Mouse (Mus musculus) kidney, adult 8-10 months (tissue): Measurements from ENCODE around the gene Lipe.
"Not testable (repeated sequence)": the region's sequence is repeated elsewhere in the genome, so short reads cannot be mapped to it uniquely, and the experiment has no call there.

Experiments
- DNase-seq, 2 experiments: peaks; one replicate each; pipeline ENCODE4 v3.0.0; 2022

The Lipe gene

DNA sequence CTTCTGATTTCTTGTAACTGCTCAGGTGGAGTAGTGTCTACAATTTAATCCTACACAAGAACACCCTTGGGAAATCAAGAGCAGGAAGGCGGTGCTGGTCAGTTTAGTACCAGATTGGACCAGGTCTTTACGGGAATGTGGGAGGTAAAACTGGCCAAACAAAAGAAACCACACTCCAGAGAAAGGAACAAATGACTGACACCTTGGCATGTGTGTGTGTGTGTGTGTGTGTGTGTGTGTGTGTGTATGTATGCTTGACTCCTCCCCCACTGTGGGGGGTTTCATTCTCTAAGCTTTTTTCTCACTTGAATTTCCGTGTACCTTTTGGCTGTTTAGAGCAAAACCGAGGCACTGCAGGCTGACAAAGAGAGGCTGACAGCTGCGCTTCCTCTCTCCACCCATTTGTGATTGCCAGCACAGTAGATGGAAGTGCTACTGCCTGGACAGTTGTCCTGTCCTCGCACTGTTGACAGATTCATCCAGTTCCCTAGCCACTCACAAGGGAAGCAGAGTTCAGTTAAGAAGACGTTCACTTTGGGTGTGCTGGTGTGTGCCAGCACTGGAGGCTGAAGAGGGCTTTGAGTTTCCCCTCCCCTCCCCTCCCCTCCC is 14.4 kb upstream of the Lipe start, which contains the start of gene Cxcl17:
Cxcl17 (minus strand) TSS at position 54 of the 609 bp plus-strand sequence.
- no peak for DNase-seq

DNA sequence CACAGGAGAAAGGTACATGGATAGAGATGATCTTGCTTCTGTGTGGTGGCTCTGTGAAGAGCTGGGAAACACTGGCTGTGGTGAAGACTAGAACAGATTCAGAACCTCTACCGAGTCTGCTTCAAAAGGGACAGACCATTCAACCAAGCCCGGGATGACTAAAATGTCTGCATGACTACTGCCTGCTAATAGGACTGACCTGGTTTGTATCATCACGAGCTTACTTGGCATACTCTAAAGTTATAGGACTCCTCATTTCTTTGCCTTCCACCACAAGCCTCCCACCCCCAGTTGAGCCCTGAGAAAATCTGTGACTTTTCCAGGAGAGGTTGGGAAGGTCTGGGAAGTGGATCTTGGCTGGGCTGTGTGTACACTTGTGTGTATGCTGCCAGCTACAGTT is 13.4 kb upstream of the Lipe start:
- DNase-seq: no peak

DNA sequence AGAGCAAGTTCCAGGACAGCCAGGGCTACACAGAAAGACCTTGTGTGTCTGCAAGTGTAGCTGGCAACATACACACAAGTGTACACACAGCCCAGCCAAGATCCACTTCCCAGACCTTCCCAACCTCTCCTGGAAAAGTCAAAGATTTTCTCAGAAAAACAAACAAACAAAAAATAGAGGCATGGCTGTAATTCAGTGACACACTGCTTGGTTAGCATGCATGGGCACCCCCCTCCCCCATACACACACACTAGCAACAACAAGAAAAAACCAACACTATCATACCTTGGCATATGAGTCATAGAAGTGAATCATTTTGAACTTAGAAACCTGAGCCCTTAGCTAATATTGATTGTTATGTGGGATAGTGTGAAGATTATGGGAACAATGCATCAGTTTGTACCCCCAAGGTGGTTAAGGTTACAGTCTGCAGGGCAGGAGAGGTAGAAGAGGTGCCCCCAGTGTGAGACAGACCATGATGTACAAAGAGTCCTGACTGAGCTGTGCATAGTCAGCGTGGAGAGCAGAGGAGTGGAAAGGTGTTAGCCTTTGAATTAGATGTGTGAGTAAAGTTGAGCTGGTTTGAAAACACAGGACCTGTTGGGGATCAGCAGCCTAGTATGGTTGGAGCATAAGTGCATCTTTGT is 12.6 kb upstream of the Lipe start:
- no peak for DNase-seq

DNA sequence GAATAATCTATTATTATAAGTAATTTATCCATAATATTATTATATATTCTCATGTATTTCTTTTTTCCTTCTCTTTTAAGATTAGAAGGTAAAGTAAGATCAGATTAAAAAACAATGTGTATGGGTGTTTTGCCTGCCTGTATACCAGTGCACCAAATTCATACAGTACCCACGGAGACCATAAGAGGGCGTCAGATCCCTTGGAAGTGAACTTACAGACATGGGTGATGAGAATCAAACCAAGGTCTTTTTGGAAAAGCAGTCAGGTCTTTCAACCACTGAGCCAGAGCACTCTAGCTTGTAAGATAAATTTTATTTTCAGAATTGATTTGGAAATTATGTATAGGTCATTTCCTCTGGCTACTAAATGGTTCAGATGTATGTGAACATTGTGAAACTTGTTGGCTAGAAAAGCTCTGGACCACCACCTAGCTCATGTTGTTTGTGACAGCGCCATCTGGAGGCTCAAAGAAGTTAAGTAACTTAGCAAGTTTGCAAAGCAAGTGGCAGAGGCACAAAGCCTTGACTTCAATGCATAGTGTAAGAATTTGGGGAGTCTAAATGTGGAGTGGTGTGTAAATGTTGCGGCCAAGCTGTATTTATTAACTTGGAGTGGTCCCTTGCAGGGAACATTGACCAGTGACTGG is 10.7 kb upstream of the Lipe start:
- no peak for DNase-seq

DNA sequence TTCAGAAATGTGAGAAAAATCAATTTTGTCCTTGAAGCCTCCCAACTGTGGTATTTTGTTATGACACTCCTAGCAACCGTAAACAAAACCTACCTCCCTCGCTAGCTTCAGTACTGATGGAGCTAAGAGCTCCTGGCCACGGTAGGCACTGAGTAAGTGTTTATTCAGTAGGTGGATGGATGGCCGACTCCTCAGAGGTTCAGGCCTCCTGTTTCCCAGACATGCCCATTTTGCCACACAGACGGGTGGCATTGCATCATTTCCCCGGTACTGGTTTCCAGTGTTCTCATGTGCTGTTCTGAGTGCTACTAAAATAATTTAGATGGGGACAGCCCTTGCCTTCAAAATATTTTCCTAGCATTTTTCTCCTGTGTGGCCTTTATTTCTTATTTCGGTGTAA is 8.0 kb upstream of the Lipe start:
- DNase-seq: no peak

DNA sequence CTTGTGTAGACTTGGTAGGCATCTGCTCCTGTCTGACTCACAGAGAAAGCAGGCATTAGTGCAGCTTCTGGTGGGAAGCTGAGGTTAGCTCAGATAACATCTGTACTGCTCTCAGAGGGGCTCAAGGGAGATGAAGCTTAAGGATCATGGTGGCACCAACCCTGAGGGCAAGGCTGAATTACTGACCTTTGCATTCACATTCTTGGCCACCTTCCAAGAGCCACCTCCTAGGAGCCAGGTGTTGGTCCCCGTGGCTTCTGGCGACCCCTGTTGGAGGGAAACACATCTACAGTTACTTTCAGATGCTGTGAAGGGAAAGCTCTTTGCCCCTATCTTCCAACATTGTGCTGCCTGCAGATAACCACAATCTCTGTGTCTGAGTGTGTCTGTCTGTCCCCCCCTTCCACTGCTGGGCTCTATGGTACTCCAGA is 4.2 kb upstream of the Lipe start:
- peak; percentile 84 to 86 for DNase-seq

DNA sequence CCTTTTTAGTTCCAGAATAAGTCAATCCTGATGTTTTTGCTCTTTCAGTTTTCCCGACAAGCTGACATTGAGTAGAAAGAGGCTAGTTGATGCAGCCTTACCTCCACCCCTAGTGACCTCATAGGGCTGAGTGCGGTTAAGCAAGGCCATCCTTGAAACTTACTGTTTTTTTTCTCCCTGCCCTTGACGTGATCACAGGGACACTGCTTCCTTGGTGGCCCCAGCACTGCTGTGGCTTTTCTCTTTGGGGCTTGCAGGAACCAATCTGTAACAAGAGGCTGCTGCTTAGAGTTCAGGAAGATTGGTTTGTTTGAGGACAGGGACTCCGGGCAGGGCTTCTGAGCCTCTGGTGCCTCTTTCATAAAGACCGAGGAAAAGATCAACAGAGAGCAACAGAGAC is 3.5 kb upstream of the Lipe start:
- no peak for DNase-seq

DNA sequence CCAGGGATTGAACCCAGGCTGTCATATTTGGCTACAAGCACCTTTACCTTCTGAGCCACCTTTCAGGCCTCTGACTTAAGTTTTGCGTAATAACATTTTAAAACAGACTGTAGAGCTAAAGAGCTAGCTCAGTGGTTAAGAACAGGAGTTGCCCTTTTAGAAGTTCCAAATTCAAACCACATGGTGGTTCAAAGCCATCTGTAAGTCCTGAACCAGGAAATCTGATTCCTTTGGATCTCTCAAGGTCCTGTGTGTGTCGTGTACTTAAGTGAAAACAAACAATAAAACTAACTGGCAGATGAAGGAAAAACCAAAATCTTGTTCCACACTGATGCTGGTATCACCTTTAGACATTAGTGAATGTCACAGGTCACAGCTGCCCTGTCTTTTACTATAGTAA is 3.0 kb upstream of the Lipe start:
- DNase-seq: no peak

DNA sequence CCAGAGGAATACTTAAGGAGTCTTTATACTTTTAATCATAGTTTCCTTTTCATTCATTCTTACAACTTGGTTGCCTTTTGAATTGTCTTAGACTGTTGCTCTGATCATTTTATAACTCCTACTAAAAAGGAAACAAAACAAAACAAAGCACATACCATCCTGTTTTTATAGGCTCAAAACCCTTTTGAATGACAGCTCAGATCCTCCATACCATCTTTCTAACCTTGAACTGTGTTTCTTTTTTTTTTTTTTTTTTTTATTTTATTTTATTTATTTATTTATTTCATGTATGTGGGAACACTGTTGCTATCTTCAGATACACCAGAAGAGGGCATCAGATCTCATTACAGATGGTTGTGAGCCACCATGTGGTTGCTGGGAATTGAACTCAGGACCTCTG is 518 bp upstream of the Lipe start:
- not testable (repeated sequence) for DNase-seq

DNA sequence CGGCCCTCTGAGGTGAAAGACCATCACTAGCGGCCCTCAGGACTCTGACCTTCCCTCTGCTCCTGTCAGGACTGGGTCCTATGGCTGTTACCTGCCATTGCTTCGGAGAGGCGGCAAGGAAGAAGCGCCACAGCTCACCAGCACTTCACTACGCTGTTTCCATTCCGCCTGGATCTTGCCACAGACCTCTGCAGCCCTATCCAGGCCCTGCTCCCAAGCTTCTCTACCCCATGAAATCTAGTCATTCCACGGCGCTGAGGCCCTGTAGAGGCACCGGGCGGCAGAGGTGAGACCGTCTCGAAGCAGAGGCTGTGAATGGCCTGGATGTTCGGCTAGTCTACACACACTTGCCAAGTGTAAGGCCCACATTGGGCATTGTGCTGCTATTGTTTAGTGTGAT is 1.9 kb downstream of the Lipe start:
- DNase-seq: no peak

DNA sequence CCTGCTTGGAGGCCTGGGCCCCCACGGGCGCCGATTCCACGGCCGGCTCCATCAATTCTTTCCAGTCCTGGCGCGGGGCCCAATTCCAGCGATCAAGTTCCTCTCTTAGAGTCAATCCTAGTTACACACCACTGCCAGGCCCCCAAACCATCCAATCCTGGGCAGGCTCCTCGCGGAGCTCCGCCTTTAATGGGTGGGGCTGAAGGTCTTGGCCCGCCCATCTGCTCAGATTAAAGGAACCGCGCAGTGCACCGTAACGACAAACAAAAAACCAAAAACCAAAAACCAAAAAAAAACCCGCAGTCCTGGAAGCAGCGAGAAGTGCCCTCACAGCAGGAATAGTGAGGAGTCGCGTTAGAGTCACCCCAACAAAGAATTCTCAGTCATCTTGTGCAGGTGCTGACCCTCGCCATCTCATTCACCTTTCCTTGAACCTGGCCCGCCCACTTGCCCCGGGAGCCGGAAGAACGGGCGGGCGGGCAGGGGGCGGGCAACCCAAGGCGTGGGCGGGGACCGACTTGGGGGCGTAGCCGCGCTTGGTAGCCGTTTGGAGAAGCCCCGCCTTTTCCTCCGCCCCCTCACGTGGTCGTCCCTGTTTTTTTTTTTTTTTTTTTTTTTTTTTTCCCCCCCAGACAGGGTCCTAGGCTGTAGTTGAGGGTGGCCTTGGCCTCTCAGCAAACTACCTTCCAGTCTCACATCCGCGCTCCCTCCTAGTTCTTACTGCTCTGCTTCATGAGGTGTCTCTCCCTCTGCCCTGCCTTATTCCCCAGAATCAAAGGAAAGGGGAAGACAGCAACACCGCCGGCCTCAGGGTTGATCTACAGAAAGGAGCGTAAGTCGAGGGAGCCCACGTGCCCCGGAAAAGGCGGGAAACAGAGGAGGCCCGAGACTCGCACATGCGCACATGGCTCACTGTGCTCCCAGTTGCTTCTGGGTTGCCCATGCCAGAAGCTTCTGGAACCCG is 2.7 kb downstream of the Lipe start:
- DNase-seq: peak; percentile 96 to 97

DNA sequence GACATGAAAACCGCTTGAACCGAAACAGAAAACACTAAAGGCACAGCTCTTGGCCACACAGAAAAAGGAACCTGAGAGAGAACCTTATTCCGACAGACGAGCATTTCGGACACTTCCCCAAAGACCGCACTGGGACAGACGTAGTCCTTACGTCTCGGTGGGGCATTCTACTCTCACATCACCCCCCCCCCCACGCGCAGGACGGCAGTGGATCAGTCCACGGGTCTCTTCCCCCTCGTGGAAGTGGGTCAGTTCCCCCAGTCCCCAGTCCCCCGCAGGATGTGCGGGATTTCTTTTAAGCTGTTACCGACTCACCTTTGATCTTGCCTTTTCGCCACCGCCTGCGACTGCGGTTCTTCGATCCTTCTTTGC is 3.3 kb downstream of the Lipe start:
- DNase-seq: no peak

DNA sequence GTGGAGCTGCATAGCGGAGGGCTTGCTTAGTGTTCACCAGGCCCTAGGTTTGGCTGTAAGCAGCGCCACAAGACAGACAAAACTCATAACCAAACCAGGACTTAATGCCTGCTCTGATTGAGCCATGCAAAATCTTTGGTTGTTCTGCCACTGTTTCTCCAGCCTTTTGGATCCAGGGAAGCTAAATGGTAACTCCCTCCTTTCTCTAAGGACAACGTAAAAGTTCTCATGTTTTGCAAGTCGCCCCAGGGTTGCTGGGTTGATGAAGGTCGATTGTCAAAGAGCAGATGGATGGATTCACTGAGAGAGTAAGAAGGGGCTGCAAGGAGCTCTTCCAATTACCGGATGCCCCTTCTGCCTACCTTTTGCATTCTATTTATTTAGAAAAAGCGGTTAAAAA is 3.8 kb downstream of the Lipe start:
- no peak for DNase-seq

DNA sequence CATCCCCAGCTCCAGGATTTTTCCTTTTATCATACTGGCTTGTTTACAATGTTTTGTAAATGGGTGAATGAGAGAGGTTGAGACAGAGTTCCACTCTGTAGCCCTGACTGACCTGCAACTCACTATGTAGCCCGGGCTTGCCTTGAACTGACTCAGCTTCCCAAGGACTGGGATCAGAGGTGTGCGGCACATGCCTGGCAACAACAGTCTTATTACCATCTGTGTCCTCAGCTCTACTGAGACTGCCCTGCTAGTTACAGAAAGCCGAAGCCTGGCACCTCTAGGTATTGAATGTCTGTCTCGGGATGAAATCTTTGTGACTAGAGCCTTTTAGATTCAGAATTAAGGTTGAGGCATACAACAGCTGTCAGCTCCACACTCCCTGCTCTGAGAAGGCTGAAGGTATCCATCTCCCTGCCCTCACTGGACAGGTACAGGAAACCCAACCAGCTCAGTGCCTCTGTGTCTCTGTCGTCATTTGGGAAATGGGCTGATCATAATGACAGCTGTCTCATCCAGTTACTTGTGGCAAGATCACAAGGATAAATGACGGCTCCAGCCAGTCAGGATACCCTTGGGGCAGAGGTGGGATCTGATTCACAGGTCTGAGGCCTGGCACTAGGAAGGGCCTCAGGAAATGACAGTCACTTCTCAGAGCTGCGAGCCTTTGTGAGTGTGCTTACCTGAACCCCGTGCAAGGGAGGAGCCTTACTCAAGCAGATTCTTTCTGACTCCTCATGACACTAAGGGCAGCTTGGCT is 4.9 kb downstream of the Lipe start:
- no peak for DNase-seq

DNA sequence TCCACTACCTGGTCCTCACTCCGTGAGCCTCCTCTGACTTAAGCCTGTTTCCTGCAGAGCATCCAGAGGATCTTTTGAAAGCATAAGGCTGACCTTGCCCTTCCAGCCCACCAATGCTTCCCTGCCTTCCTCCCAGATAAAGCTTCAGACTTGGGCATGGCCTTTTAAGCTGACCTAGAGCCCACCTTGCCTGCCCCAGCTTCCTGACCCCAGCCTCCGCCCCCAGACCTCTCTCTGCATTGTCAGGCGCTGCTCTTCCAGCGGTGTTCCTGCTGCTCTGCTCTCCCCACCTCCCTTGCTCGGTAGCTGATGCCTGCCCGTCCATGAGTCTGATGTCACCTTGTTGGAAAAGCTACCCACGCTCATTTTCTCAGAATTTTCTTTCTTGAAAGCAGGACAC is 5.7 kb downstream of the Lipe start:
- DNase-seq: no peak

DNA sequence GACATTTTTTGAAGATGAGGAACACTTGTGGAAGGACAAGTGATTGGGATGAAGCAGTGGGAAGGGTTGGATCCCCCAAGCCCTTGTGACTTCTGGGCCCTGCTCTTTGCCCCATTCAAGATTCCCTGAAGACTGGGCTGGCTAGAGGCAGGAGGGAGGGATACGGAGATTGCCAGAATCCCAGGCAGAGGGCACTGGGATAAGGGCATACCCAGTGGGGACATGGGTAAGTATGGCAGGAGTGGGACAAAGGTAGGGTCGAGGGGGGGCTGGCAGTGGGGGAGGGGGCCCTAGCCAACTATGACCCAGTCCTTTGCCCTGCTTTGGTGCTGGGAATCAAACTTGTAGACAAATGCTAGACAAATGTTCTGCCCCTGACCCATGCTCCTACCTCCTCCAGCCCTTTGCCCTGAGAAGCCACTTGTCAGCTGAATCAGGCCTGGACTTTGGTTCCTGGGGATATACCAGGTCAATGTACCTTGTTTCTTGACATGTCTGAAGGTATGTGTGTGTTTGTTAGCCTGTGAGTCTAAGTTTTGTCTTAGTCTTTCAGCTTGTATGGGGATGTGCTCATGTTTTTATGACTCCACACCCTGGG is 6.6 kb downstream of the Lipe start:
- peak; percentile 68 to 78 for DNase-seq

DNA sequence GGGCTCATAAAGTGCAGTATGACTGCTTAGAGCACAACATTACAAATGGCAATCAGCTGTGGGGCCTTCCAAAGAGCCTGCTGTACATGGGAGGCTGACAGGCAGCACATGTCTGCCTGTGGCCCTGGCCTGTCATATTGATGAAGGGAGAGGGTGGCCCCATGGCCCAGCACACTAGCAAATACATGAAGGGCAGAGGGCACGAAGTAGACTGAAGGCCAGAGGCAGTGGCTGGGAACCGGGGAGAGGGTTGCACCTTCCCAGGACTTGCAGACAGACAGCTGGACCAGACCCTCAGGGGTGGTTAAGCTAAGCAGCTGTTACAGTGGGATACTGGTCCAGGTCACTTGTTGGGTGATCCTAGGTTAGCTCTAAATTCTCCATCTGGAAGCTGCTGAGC is 7.5 kb downstream of the Lipe start:
- DNase-seq: no peak

DNA sequence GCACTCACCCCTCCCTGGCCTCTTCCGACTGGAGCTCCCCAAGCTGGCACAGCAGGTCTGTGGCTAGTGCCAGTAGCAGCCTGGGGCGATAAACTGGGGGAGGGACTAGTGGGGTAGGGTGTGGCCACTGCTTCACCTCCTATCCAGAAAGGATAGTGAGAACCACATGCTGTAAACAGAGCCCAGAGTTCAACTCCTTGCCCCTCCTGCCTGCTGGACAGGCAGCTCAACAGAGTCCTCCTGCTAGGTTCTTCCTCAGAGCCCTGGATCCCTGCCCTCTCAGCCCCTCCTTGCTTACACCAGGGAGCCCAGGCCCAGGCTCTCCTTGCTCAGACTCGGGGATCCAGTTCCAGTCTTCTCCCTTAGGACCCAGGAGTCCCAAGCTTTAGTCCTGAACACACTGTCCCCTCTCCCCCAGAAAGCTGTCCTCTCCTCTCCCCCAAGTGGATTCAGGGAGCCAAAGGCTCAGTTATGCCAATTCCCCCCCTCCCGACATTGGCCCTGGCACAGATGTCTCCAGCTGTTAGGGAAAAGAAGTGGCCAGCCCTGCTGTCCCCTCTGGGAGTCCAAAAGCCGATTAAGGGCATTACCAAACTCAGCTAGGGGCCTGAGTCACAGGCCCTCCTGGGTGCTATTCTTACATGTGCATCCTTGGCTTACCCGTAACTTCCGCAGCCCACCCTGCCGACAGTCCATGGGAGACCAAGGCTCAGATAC is 8.3 kb downstream of the Lipe start:
- DNase-seq: peak; percentile 88 to 92

DNA sequence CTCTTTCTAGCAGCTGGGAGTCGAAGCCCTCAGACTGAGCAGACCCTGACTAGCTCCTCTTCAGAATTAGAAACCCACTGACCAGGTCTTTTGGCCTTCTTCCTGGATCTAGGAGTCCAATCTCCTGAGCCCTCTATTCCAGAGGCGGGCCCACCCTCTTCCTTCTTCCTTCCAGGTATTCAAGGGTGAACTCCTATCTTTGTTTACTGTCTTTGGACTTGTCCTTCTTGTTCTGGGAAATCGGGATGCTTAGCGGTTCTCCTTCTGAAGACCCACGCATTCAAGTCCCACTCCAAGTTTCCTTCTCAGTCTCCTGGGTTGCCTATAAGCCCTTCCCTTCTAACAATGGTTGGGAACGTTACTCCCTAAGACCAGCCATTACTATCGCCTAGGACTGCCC is 9.6 kb downstream of the Lipe start:
- no peak for DNase-seq

DNA sequence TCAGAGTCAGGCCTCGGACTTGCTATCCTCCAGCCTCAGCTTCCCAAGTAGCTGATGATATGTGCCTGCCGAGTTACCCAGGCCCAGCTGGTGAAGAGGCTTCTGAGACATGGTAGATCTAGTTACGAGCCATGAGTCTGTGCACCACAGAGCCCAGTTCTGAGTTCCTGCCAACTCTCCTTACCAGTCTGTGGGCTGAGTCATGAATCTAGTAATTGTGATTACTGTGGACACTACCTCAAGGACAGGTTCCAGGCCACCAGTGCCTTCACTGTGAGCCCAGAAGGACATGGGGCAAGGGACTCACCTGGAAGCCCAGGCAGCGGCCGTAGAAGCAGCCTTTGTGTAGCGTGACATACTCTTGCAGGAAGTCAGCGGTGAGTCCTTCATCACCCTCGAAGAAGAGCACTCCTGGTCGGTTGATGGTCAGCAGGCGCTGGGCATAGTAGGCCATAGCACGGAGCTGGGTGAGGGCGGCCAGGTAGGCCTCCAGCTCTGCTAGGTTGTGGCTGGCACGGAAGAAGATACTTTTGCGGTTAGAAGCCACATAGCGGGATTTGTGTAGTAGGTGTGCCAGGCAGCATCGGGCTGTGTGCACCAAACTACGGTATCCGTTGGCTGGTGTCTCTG is 10.6 kb downstream of the Lipe start:
- no peak for DNase-seq
